In genomic region chr7:110645859-110646258, GRCm38 (mm10) we compare ENCODE assay signal across 21 mouse cellular contexts. TPM values are rescaled to one million over a fixed set of nuclear protein-coding genes. Genes with fewer than 3 reads are reported as not detected.
DNase-seq lines count a peak whose midpoint lies in the region; ATAC-seq and TF ChIP-seq lines count a peak whose summit lies in the region.
"Had no signal": no experiment of that assay in that cellular context is flagged by ENCODE, and none has a peak within 500 bp of the region (broad histone marks: within the 10 kb centered on the region; RNA-seq: fewer than 3 reads in every experiment).

No protein-coding gene starts in this region.

- 86% methylated on average over 6 of the region's 6 CpGs for WGBS in hindbrain, embryonic 16.5 days
- WGBS in hindbrain, embryonic 11.5 days, result 88% methylated on average over 6 of the region's 6 CpGs
- WGBS in lung, embryonic 14.5 days, result 67% methylated on average over 6 of the region's 6 CpGs

- intact Hi-C loops in left cerebral cortex, postnatal 25 days (cut with DNase I), result loop anchor here (1.0 to 5.0 kb wide), 2 partner anchors 156 to 359 kb away; no protein-coding TSS in a partner anchor

- no peaks in the 10 kb centered on the region for H3K4me1 ChIP-seq in hindbrain, embryonic 16.5 days (ENCODE audit: control insufficient read depth, insufficient read depth, low read depth, low read length)
- H3K4me1 ChIP-seq in hindbrain, embryonic 11.5 days (replicated peaks; ENCODE audit: control insufficient read depth, insufficient read depth, low read length), result no peaks in the 10 kb centered on the region
- H3K4me1 ChIP-seq in lung, embryonic 14.5 days (ENCODE audit: insufficient read depth), result peaks cover 8% of the 10 kb centered on the region
- H3K4me1 ChIP-seq: neural tube, embryonic 15.5 days had no signal

- H3K9ac ChIP-seq in hindbrain, embryonic 16.5 days (ENCODE audit: low read depth, low read length), result no peak overlapping the region
- no peak overlapping the region for H3K9ac ChIP-seq in hindbrain, embryonic 11.5 days (ENCODE audit: low read depth, low read length)
- no peak overlapping the region for H3K9ac ChIP-seq in lung, embryonic 14.5 days
- H3K9ac ChIP-seq: forebrain, embryonic 13.5 days; heart, embryonic 12.5 days; limb, embryonic 15.5 days; liver, embryonic 13.5 days; neural tube, embryonic 15.5 days had no signal

- TF ChIP-seq CTCF in lung, embryonic 14.5 days (IDR thresholded peaks at IDR 0.05; ENCODE audit: low read depth), result no peak

- peak; percentile 40 for ATAC-seq in hindbrain, embryonic 16.5 days
- no peak for ATAC-seq in hindbrain, embryonic 11.5 days (ENCODE audit: low FRiP score)
- 0 out of 2 replicates have a peak, but pooled peaks have one; percentile 10 for ATAC-seq in lung, embryonic 14.5 days (ENCODE audit: insufficient read depth)
- ATAC-seq in neutrophil, adult 5-6 weeks (ENCODE audit: extremely low read depth, insufficient number of reproducible peaks, low FRiP score, poor library complexity, severe bottlenecking), result peak; percentile 56; the same call in 1 of the 2 replicates
- ATAC-seq: Patski had no signal

- DNase-seq in hindbrain, embryonic 11.5 days (ENCODE audit: low spot score), result no peak
- no peak for DNase-seq in lung, embryonic 14.5 days
- DNase-seq in lung, postnatal 25 days (ENCODE audit: low spot score), result no peak
- peak; percentile 23 to 43 for DNase-seq in B cell, adult 2 months
- DNase-seq in left cerebral cortex, postnatal 25 days (ENCODE audit: low spot score in 2 of 2), result no peak
- DNase-seq: gastrocnemius, postnatal 25 days; layer of hippocampus, adult 9-11 months; liver, embryonic 13.5 days; thymus, adult 18-20 months had no signal

- H3K4me3 ChIP-seq in hindbrain, embryonic 16.5 days (ENCODE audit: low read length), result no peak overlapping the region
- no peak overlapping the region for H3K4me3 ChIP-seq in hindbrain, embryonic 11.5 days (ENCODE audit: low read depth, low read length)
- no peak overlapping the region for H3K4me3 ChIP-seq in lung, embryonic 14.5 days (ENCODE audit: low read depth, low read length)
- H3K4me3 ChIP-seq: forebrain, embryonic 13.5 days; heart, embryonic 12.5 days; hindbrain, embryonic 10.5 days; limb, embryonic 15.5 days; liver, embryonic 13.5 days; neural tube, embryonic 15.5 days had no signal

- H3K4me2 ChIP-seq in hindbrain, embryonic 16.5 days (ENCODE audit: low read length), result no peak overlapping the region
- no peak overlapping the region for H3K4me2 ChIP-seq in hindbrain, embryonic 11.5 days (replicated peaks; ENCODE audit: low read depth, low read length)
- H3K4me2 ChIP-seq in lung, embryonic 14.5 days, result no peak overlapping the region
- H3K4me2 ChIP-seq: forebrain, embryonic 13.5 days; heart, embryonic 12.5 days; limb, embryonic 15.5 days; liver, embryonic 13.5 days; neural tube, embryonic 15.5 days had no signal

- no peaks in the 10 kb centered on the region; the same call in 1 of the 2 replicates for H3K27me3 ChIP-seq in hindbrain, embryonic 16.5 days (replicated peaks; ENCODE audit: control insufficient read depth, insufficient read depth, low read length)
- no peaks in the 10 kb centered on the region for H3K27me3 ChIP-seq in hindbrain, embryonic 11.5 days (ENCODE audit: control insufficient read depth, insufficient read depth, low read length)
- no peaks in the 10 kb centered on the region for H3K27me3 ChIP-seq in lung, embryonic 14.5 days (ENCODE audit: insufficient read depth, low read length)
- H3K27me3 ChIP-seq: forebrain, embryonic 13.5 days; heart, embryonic 12.5 days; limb, embryonic 15.5 days; liver, embryonic 13.5 days; neural tube, embryonic 15.5 days; Patski had no signal

- no peaks in the 10 kb centered on the region for H3K36me3 ChIP-seq in hindbrain, embryonic 16.5 days (ENCODE audit: control insufficient read depth, insufficient read depth, low read length)
- no peaks in the 10 kb centered on the region for H3K36me3 ChIP-seq in hindbrain, embryonic 11.5 days (ENCODE audit: control insufficient read depth, insufficient read depth, low read length)
- H3K36me3 ChIP-seq in lung, embryonic 14.5 days (ENCODE audit: insufficient read depth), result no peaks in the 10 kb centered on the region
- H3K36me3 ChIP-seq: G1E; heart, embryonic 12.5 days; hindbrain, embryonic 10.5 days; limb, embryonic 15.5 days; liver, embryonic 13.5 days; neural tube, embryonic 15.5 days had no signal

- no peaks in the 10 kb centered on the region for H3K9me3 ChIP-seq in hindbrain, embryonic 16.5 days (ENCODE audit: control insufficient read depth, low read length)
- no peaks in the 10 kb centered on the region for H3K9me3 ChIP-seq in hindbrain, embryonic 11.5 days (ENCODE audit: control insufficient read depth, low read length)
- peaks cover 6% of the 10 kb centered on the region for H3K9me3 ChIP-seq in lung, embryonic 14.5 days (ENCODE audit: low read depth, low read length)
- H3K9me3 ChIP-seq: G1E; limb, embryonic 15.5 days; neural tube, embryonic 15.5 days had no signal

- no peak overlapping the region for H3K27ac ChIP-seq in hindbrain, embryonic 16.5 days (ENCODE audit: low read depth, low read length)
- no peak overlapping the region for H3K27ac ChIP-seq in hindbrain, embryonic 11.5 days (ENCODE audit: low read depth, low read length)
- no peak overlapping the region for H3K27ac ChIP-seq in lung, embryonic 14.5 days (ENCODE audit: low read depth)
- H3K27ac ChIP-seq: forebrain, embryonic 13.5 days; hindbrain, embryonic 10.5 days; hindbrain, postnatal 0 days; kidney, postnatal 0 days; limb, embryonic 15.5 days; liver, embryonic 13.5 days; neural tube, embryonic 15.5 days; stomach, postnatal 0 days had no signal

RNA-seq across cellular contexts. Expression of gene Adm, which starts 18.4 kb away (rescaled TPM):
- 4.0 and 5.5 TPM in 2 replicates for polyA plus RNA-seq in hindbrain, embryonic 16.5 days (2015; fragmentation: Nextera tagmentation; extraction: Ambion mirVana)
- polyA plus RNA-seq in hindbrain, embryonic 11.5 days (2014; fragmentation: Nextera tagmentation; extraction: Ambion mirVana), result 4.1 and 5.0 TPM in 2 replicates
- 2.3 and 2.5 TPM in 2 replicates for polyA plus RNA-seq in lung, embryonic 14.5 days (2014; fragmentation: Nextera tagmentation; extraction: Ambion mirVana)
- total RNA-seq in neutrophil, adult 5-6 weeks (2017), result 0.35 TPM in 1 of 2 replicates, not detected in the other
- 1 to 10 TPM; 2.0 to 2.3 TPM for total RNA-seq in left cerebral cortex, postnatal 25 days (2021)
- total RNA-seq: G1E had no signal
- polyA plus RNA-seq: G1E, Patski had no signal

RNA-seq across cellular contexts. Expression of gene Sbf2, which starts 31.1 kb away (rescaled TPM):
- 51.8 and 52.9 TPM in 2 replicates for polyA plus RNA-seq in hindbrain, embryonic 16.5 days (2015; fragmentation: Nextera tagmentation; extraction: Ambion mirVana)
- polyA plus RNA-seq in hindbrain, embryonic 11.5 days (2014; fragmentation: Nextera tagmentation; extraction: Ambion mirVana), result 39.1 and 48.9 TPM in 2 replicates
- polyA plus RNA-seq in lung, embryonic 14.5 days (2014; fragmentation: Nextera tagmentation; extraction: Ambion mirVana), result 43.2 and 45.4 TPM in 2 replicates
- total RNA-seq in neutrophil, adult 5-6 weeks (2017), result 3.1 and 3.4 TPM in 2 replicates
- 10 to 100 TPM; 58.3 to 70.2 TPM for total RNA-seq in left cerebral cortex, postnatal 25 days (2021)
- polyA plus RNA-seq: G1E had no signal

Comparison
In these comparisons a context has a peak if more than half of its experiments do, and no peak if none do; other contexts are left out.
1. DNase-seq: peak in B cell, adult 2 months (2 of 2); none in hindbrain, embryonic 11.5 days (single experiment), lung, embryonic 14.5 days (single experiment), lung, postnatal 25 days (single experiment) and left cerebral cortex, postnatal 25 days (0 of 2).